Mouse (Mus musculus): ENCODE measurements around the gene Scaf1. TPM values are rescaled to one million over a fixed set of nuclear protein-coding genes. Genes with fewer than 3 reads are reported as not detected.

Gene Scaf1
- polyA plus RNA-seq, 1 experiment from 2014 or later = 59.9 TPM

- H3K4me3 ChIP-seq (ENCODE audit: low read depth, low read length) = no peak overlapping the region
- no peak for DNase-seq (ENCODE audit: low spot score)
- no peaks in the 10 kb centered on the region for H3K36me3 ChIP-seq (ENCODE audit: control insufficient read depth, insufficient read depth, low read length)
- no peak overlapping the region for H3K9ac ChIP-seq (ENCODE audit: low read length)
- no peak overlapping the region for H3K4me2 ChIP-seq (ENCODE audit: low read depth, low read length, severe bottlenecking)
- no peak overlapping the region for H3K27ac ChIP-seq (ENCODE audit: low read depth, low read length)
- H3K4me1 ChIP-seq (replicated peaks; ENCODE audit: control insufficient read depth, insufficient read depth, low read length) = peaks cover 10% of the 10 kb centered on the region
- no peaks in the 10 kb centered on the region for H3K9me3 ChIP-seq (ENCODE audit: control insufficient read depth, low read length)
- no peak for ATAC-seq (replicated peaks; ENCODE audit: low FRiP score)
- peaks cover 13% of the 10 kb centered on the region for H3K27me3 ChIP-seq (ENCODE audit: control insufficient read depth, insufficient read depth, low read length)
- 85% methylated on average over 12 of the region's 12 CpGs for WGBS
These were observed 61.9 kb downstream of the Scaf1 start for GRCm38 (mm10) chr7:44954091-44954885.

DNA sequence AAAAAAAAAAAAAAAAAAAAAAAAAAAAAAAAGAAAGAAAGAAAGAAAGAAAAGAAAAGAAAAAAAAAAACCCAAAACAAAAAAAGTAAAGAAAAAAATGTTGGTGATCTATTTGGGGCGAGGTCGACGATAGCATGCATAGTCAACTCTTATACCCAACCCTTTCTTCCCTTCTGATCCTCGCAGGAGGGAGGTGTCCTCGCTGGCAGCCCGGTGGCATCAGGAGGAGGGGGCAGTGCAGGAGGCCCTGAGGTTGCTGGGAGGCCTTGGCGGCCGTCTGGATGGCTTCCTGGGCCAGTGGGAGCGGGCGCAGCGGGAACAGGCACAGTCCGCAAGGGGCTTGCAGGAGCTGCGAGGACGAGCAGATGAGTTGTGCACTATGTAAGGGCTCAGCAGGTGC is 62.6 kb downstream of the Scaf1 start:
- H3K36me3 ChIP-seq (ENCODE audit: control insufficient read depth, insufficient read depth, low read length) = no peaks in the 10 kb centered on the region
- H3K27me3 ChIP-seq (ENCODE audit: control insufficient read depth, insufficient read depth, low read length) = peaks cover 13% of the 10 kb centered on the region
- no peak overlapping the region for H3K4me3 ChIP-seq (ENCODE audit: low read depth, low read length)
- H3K27ac ChIP-seq (ENCODE audit: low read depth, low read length) = no peak overlapping the region
- peaks cover 10% of the 10 kb centered on the region for H3K4me1 ChIP-seq (replicated peaks; ENCODE audit: control insufficient read depth, insufficient read depth, low read length)
- no peak for ATAC-seq (replicated peaks; ENCODE audit: low FRiP score)
- H3K9ac ChIP-seq (ENCODE audit: low read length) = no peak overlapping the region
- WGBS = 59% methylated on average over 14 of the region's 14 CpGs
- H3K4me2 ChIP-seq (ENCODE audit: low read depth, low read length, severe bottlenecking) = no peak overlapping the region
- H3K9me3 ChIP-seq (ENCODE audit: control insufficient read depth, low read length) = no peaks in the 10 kb centered on the region
- DNase-seq (ENCODE audit: low spot score) = no peak

Small RNA genes lying within 50 kb of the gene (microRNA-seq; reads per million reads assigned to microRNA genes)
- gene Mir7054 (ENCODE audit: insufficient number of aligned reads) = not detected

Other genes with a start within 250 kb of the Scaf1 start
- 73.5 and 86.5 TPM in 2 replicates for gene Nup62, start 200.3 kb downstream of the Scaf1 start, polyA plus RNA-seq (2014; fragmentation: Nextera tagmentation; extraction: Ambion mirVana)
- gene Il4i1, start 200.0 kb downstream of the Scaf1 start, polyA plus RNA-seq (2014; fragmentation: Nextera tagmentation; extraction: Ambion mirVana) = 1.1 and 1.4 TPM in 2 replicates
- gene Atf5, start 199.7 kb downstream of the Scaf1 start, polyA plus RNA-seq (2014; fragmentation: Nextera tagmentation; extraction: Ambion mirVana) = 3.2 and 3.4 TPM in 2 replicates
- gene Akt1s1, start 167.4 kb downstream of the Scaf1 start, polyA plus RNA-seq (2014; fragmentation: Nextera tagmentation; extraction: Ambion mirVana) = 79.9 and 83.0 TPM in 2 replicates
- gene Tbc1d17, start 167.3 kb downstream of the Scaf1 start, polyA plus RNA-seq (2014; fragmentation: Nextera tagmentation; extraction: Ambion mirVana) = 67.6 and 69.9 TPM in 2 replicates
- gene Pnkp, start 159.2 kb downstream of the Scaf1 start, polyA plus RNA-seq (2014; fragmentation: Nextera tagmentation; extraction: Ambion mirVana) = 31.6 and 32.1 TPM in 2 replicates
- 454 and 526 TPM in 2 replicates for gene Ptov1, start 146.6 kb downstream of the Scaf1 start, polyA plus RNA-seq (2014; fragmentation: Nextera tagmentation; extraction: Ambion mirVana)
- gene Med25, start 123.7 kb downstream of the Scaf1 start, polyA plus RNA-seq (2014; fragmentation: Nextera tagmentation; extraction: Ambion mirVana) = 135 and 139 TPM in 2 replicates
- 32.9 TPM in 2 replicates for gene Fuz, start 120.3 kb downstream of the Scaf1 start, polyA plus RNA-seq (2014; fragmentation: Nextera tagmentation; extraction: Ambion mirVana)
- gene Ap2a1, start 86.9 kb downstream of the Scaf1 start, polyA plus RNA-seq (2014; fragmentation: Nextera tagmentation; extraction: Ambion mirVana) = 88.8 and 93.4 TPM in 2 replicates
- 0.23 TPM in 1 of 2 replicates, not detected in the other for gene Tsks, start 73.2 kb downstream of the Scaf1 start, polyA plus RNA-seq (2014; fragmentation: Nextera tagmentation; extraction: Ambion mirVana)
- gene Cpt1c, start 41.5 kb downstream of the Scaf1 start, polyA plus RNA-seq (2014; fragmentation: Nextera tagmentation; extraction: Ambion mirVana) = 26.3 and 27.2 TPM in 2 replicates
- 286 and 301 TPM in 2 replicates for gene Prmt1, start 29.8 kb downstream of the Scaf1 start, polyA plus RNA-seq (2014; fragmentation: Nextera tagmentation; extraction: Ambion mirVana)
- gene Irf3, start 18.7 kb downstream of the Scaf1 start, polyA plus RNA-seq (2014; fragmentation: Nextera tagmentation; extraction: Ambion mirVana) = 75.3 and 86.0 TPM in 2 replicates
- gene Bcl2l12, start 17.7 kb downstream of the Scaf1 start, polyA plus RNA-seq (2014; fragmentation: Nextera tagmentation; extraction: Ambion mirVana) = 70.6 and 74.9 TPM in 2 replicates
- gene Rras, start 1.6 kb upstream of the Scaf1 start, polyA plus RNA-seq (2014; fragmentation: Nextera tagmentation; extraction: Ambion mirVana) = 15.5 and 16.6 TPM in 2 replicates
- 16.1 and 19.2 TPM in 2 replicates for gene Prr12, start 36.5 kb upstream of the Scaf1 start, polyA plus RNA-seq (2014; fragmentation: Nextera tagmentation; extraction: Ambion mirVana)
- gene Nosip, start 46.1 kb upstream of the Scaf1 start, polyA plus RNA-seq (2014; fragmentation: Nextera tagmentation; extraction: Ambion mirVana) = 52.6 and 64.0 TPM in 2 replicates
- 14.2 and 18.4 TPM in 2 replicates for gene Prrg2, start 46.3 kb upstream of the Scaf1 start, polyA plus RNA-seq (2014; fragmentation: Nextera tagmentation; extraction: Ambion mirVana)
- 110 and 118 TPM in 2 replicates for gene Rcn3, start 75.9 kb upstream of the Scaf1 start, polyA plus RNA-seq (2014; fragmentation: Nextera tagmentation; extraction: Ambion mirVana)
- gene Fcgrt, start 87.5 kb upstream of the Scaf1 start, polyA plus RNA-seq (2014; fragmentation: Nextera tagmentation; extraction: Ambion mirVana) = 7.1 and 7.3 TPM in 2 replicates
- 1,418 and 1,481 TPM in 2 replicates for gene Rps11, start 108.1 kb upstream of the Scaf1 start, polyA plus RNA-seq (2014; fragmentation: Nextera tagmentation; extraction: Ambion mirVana)
- 1,136 and 1,164 TPM in 2 replicates for gene Rpl13a, start 112.4 kb upstream of the Scaf1 start, polyA plus RNA-seq (2014; fragmentation: Nextera tagmentation; extraction: Ambion mirVana)
- 0.45 and 0.55 TPM in 2 replicates for gene Gm45713, start 119.9 kb upstream of the Scaf1 start, polyA plus RNA-seq (2014; fragmentation: Nextera tagmentation; extraction: Ambion mirVana)
- 1.2 and 1.8 TPM in 2 replicates for gene Flt3l, start 120.1 kb upstream of the Scaf1 start, polyA plus RNA-seq (2014; fragmentation: Nextera tagmentation; extraction: Ambion mirVana)
- 95.9 and 110 TPM in 2 replicates for gene Pih1d1, start 137.9 kb upstream of the Scaf1 start, polyA plus RNA-seq (2014; fragmentation: Nextera tagmentation; extraction: Ambion mirVana)
- gene Aldh16a1, start 138.2 kb upstream of the Scaf1 start, polyA plus RNA-seq (2014; fragmentation: Nextera tagmentation; extraction: Ambion mirVana) = 44.0 and 44.1 TPM in 2 replicates
- gene Slc17a7, start 147.6 kb upstream of the Scaf1 start, polyA plus RNA-seq (2014; fragmentation: Nextera tagmentation; extraction: Ambion mirVana) = 3.6 and 4.6 TPM in 2 replicates
- 0.13 and 0.33 TPM in 2 replicates for gene Gfy, start 163.2 kb upstream of the Scaf1 start, polyA plus RNA-seq (2014; fragmentation: Nextera tagmentation; extraction: Ambion mirVana)
- not detected in 2 replicates for gene Pth2, start 164.6 kb upstream of the Scaf1 start, polyA plus RNA-seq (2014; fragmentation: Nextera tagmentation; extraction: Ambion mirVana)
- 0.83 and 0.90 TPM in 2 replicates for gene Ccdc155, start 188.5 kb upstream of the Scaf1 start, polyA plus RNA-seq (2014; fragmentation: Nextera tagmentation; extraction: Ambion mirVana)
- 0.48 TPM in 1 of 2 replicates, not detected in the other for gene Dkkl1, start 195.8 kb upstream of the Scaf1 start, polyA plus RNA-seq (2014; fragmentation: Nextera tagmentation; extraction: Ambion mirVana)
- 297 and 318 TPM in 2 replicates for gene Tead2, start 199.4 kb upstream of the Scaf1 start, polyA plus RNA-seq (2014; fragmentation: Nextera tagmentation; extraction: Ambion mirVana)
- gene Cd37, start 222.8 kb upstream of the Scaf1 start, polyA plus RNA-seq (2014; fragmentation: Nextera tagmentation; extraction: Ambion mirVana) = 0.60 and 1.1 TPM in 2 replicates
- gene Slc6a16, start 224.7 kb upstream of the Scaf1 start, polyA plus RNA-seq (2014; fragmentation: Nextera tagmentation; extraction: Ambion mirVana) = 0.36 TPM in 1 of 2 replicates, not detected in the other